Mouse (Mus musculus) frontal cortex, adult 2 months (tissue): ENCODE measurements around the gene Acta2. TPM values are rescaled to one million over a fixed set of nuclear protein-coding genes. Genes with fewer than 3 reads are reported as not detected.

Source experiments
- DNase-seq, 2 experiments: peaks; one replicate each; pipeline ENCODE4 v3.0.0; 2022; ENCODE audit warnings: low spot score in 1 of 2; ENCODE audit errors: extremely low spot score in 1 of 2
- polyA plus RNA-seq: library from polyadenylated mRNA; depleted of rRNA; stranded (reverse); fragments of >200 nt; gene quantifications from 2 replicates; pipeline ENCODE4 v1.2.3, GENCODE M21; 2012; rRNA removed

Gene Acta2
- polyA plus RNA-seq, 1 experiment: 40.5 TPM

DNA sequence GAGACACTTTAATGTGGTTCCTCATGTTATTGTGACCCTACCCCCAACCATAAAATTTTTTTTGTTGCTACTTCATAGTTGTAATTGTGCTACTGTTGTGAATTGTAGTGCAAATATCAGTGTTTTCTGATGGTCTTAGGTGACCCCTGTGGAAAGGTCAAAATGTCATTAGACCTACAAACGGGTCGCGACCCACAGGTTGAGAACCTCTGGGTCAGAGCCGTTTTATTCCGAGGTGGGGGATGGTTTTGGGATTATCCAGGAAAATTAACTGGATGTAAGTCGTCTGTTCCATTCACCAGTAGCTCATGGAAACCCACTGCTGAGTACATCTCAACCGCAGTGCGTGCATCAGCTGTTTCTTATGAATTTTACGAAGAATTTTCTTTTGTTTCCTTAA is 61.7 kb downstream of the Acta2 start:
- DNase-seq: no peak

DNA sequence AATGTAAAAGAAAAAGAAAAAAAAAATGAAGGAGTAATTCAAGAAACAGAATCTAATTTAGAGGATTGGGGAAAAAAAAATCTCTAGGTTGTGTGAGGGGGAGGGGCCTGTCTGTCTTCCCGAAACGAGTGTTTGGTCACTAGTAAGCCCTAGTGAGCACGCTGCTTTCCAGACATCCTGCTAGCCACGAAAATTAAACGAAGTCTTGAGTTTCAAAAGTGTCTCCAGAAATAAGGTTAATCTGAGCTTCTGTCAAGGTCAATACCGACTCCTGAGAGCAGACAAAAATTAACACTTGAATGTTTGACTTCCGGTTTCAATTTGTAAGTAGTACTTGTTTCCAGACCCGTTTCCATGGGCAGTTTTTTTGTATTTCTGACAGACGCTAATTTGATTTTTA is 62.2 kb downstream of the Acta2 start:
- DNase-seq: peak in 1 of 2 experiments; percentile 56

DNA sequence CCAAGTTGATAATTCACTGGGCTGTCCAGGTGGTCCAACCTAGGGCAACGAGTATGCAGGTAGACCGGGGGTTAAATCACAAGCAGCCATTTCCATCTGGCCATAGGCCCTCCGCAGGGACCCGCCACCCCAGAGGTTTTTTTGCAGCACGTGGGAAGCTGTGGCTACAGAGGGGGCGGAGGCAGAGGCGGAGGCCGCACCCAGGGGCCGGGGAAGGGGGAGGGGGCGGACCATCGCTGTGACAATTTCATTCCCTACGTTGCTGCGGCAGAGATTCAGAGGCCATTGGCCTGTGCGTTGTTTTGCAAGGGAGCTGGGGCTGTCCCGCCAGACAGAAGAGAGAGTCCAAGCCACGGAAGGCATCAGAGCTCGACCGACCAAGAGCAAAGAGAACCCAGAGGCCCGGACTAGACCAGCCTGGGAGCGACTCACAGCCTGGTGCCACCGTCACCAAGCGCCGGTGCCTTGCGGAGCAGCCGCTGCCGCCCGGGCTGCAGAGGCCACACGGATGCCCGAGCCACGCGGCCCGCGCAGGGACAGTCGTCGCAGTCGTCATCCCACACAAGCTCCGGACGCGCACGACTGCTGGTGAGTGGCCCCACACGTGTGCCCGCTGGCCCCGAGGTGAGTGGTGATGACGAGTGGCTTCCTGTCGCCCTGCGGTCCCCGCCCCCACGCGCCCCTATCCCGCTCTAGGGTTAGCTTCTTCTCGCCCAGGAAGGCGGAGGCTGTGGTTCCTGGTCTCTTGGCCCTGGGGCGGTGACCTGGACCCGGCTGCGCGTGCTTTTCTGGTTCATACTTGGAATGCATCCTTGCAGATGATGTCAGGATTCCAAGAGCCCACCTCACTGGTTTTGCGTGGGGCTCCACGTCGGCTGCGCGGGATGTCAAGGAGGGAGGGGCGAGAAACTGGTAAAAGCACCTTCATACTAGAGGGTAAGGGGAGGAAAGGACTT is 63.1 kb downstream of the Acta2 start, which contains the start of gene Stambpl1:
Gene Stambpl1 (plus strand): TSS at position 222 of the 956 bp plus-strand sequence.
- peak; percentile 51 to 72 for DNase-seq

DNA sequence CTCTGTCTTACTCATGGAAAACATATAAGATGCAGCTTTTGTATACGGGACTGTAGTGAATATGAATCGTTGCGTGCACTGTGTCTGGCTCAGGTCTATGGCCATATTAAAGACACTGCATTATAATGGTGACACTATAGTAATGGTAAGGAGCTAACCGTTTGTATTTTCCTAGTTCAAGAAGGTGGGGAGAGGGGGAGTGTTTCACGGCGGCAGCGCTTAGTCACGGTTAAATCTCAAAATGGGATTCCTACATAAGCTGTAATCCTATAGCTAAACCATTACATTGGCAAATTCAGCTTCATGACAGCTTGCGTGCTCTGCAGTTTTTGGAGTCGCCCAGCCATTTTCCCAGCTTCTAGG is 63.8 kb downstream of the Acta2 start:
- no peak for DNase-seq

Other genes with a start within 250 kb of the Acta2 start
- gene Lipk, start 247.3 kb downstream of the Acta2 start, polyA plus RNA-seq: not detected in 2 replicates
- not detected in 2 replicates for gene Lipn, start 188.2 kb downstream of the Acta2 start, polyA plus RNA-seq
- gene Lipm, start 154.7 kb downstream of the Acta2 start, polyA plus RNA-seq: not detected in 2 replicates
- 0.17 TPM in 1 of 2 replicates, not detected in the other for gene Ankrd22, start 89.5 kb downstream of the Acta2 start, polyA plus RNA-seq
- gene Stambpl1, start 63.4 kb downstream of the Acta2 start, polyA plus RNA-seq: 16.0 and 16.4 TPM in 2 replicates
- gene Fas, start 35.1 kb upstream of the Acta2 start, polyA plus RNA-seq: 1.3 and 2.0 TPM in 2 replicates
- gene Ch25h, start 219.6 kb upstream of the Acta2 start, polyA plus RNA-seq: 0.98 and 2.3 TPM in 2 replicates